Mouse (Mus musculus): ENCODE results near the gene Plscr5. TPM values are rescaled to one million over a fixed set of nuclear protein-coding genes. Genes with fewer than 3 reads are reported as not detected.

Gene Plscr5
- polyA plus RNA-seq, 1 experiment = not detected

- Histone ChIP-seq H3K4me1 (ENCODE audit: control insufficient read depth, insufficient read depth, low read length) (no peaks in the 10 kb centered on the region), H3K27ac (ENCODE audit: insufficient read depth, low read depth, low read length) (no peak overlapping the region), H3K4me3 (ENCODE audit: insufficient read depth, low read depth, low read length) (no peak overlapping the region)
- TF ChIP-seq POLR2A (IDR thresholded peaks at IDR 0.05; ENCODE audit: insufficient read depth, low read depth, low read length) (no peak), CTCF (IDR thresholded peaks at IDR 0.05; ENCODE audit: insufficient read depth, low read depth, low read length) (no peak)
These were observed 28.7 kb downstream of the Plscr5 start for GRCm38 (mm10) chr9:92221480-92221879.

- WGBS = 96% methylated on average over 1 of the region's 1 CpGs
- Histone ChIP-seq H3K27ac (ENCODE audit: insufficient read depth, low read depth, low read length) (no peak overlapping the region), H3K4me3 (ENCODE audit: insufficient read depth, low read depth, low read length) (no peak overlapping the region), H3K4me1 (ENCODE audit: control insufficient read depth, insufficient read depth, low read length) (no peaks in the 10 kb centered on the region)
- TF ChIP-seq POLR2A (IDR thresholded peaks at IDR 0.05; ENCODE audit: insufficient read depth, low read depth, low read length) (no peak), CTCF (IDR thresholded peaks at IDR 0.05; ENCODE audit: insufficient read depth, low read depth, low read length) (no peak)
These were observed 32.0 kb downstream of the Plscr5 start for GRCm38 (mm10) chr9:92224598-92225231.

- Histone ChIP-seq H3K27ac (ENCODE audit: insufficient read depth, low read depth, low read length) (no peak overlapping the region), H3K4me1 (ENCODE audit: control insufficient read depth, insufficient read depth, low read length) (no peaks in the 10 kb centered on the region), H3K4me3 (ENCODE audit: insufficient read depth, low read depth, low read length) (no peak overlapping the region)
- WGBS = 92% methylated on average over 3 of the region's 3 CpGs
- TF ChIP-seq CTCF (IDR thresholded peaks at IDR 0.05; ENCODE audit: insufficient read depth, low read depth, low read length) = no peak
- TF ChIP-seq POLR2A (IDR thresholded peaks at IDR 0.05; ENCODE audit: insufficient read depth, low read depth, low read length) = no peak
These were observed 33.5 kb downstream of the Plscr5 start for GRCm38 (mm10) chr9:92226127-92226655.

GRCm38 (mm10) chr9:92226795-92227194 lies 34.1 kb downstream of the Plscr5 start:
- 90% methylated on average over 3 of the region's 3 CpGs for WGBS
- H3K4me1 ChIP-seq (ENCODE audit: control insufficient read depth, insufficient read depth, low read length) = no peaks in the 10 kb centered on the region
- no peak for TF ChIP-seq POLR2A (IDR thresholded peaks at IDR 0.05; ENCODE audit: insufficient read depth, low read depth, low read length)
- TF ChIP-seq CTCF (IDR thresholded peaks at IDR 0.05; ENCODE audit: insufficient read depth, low read depth, low read length) = no peak

GRCm38 (mm10) chr9:92228867-92229832 lies 36.4 kb downstream of the Plscr5 start:
- Histone ChIP-seq H3K27ac (ENCODE audit: insufficient read depth, low read depth, low read length) (no peak overlapping the region), H3K4me3 (ENCODE audit: insufficient read depth, low read depth, low read length) (no peak overlapping the region), H3K4me1 (ENCODE audit: control insufficient read depth, insufficient read depth, low read length) (no peaks in the 10 kb centered on the region)
- 94% methylated on average over 16 of the region's 16 CpGs for WGBS
- TF ChIP-seq POLR2A (IDR thresholded peaks at IDR 0.05; ENCODE audit: insufficient read depth, low read depth, low read length) (no peak), CTCF (IDR thresholded peaks at IDR 0.05; ENCODE audit: insufficient read depth, low read depth, low read length) (no peak)

More at GRCm38 (mm10) chr9:92226795-92227194, 34.1 kb downstream of the Plscr5 start:
- Histone ChIP-seq H3K27ac (ENCODE audit: insufficient read depth, low read depth, low read length) (no peak overlapping the region), H3K4me3 (ENCODE audit: insufficient read depth, low read depth, low read length) (no peak overlapping the region)

DNA sequence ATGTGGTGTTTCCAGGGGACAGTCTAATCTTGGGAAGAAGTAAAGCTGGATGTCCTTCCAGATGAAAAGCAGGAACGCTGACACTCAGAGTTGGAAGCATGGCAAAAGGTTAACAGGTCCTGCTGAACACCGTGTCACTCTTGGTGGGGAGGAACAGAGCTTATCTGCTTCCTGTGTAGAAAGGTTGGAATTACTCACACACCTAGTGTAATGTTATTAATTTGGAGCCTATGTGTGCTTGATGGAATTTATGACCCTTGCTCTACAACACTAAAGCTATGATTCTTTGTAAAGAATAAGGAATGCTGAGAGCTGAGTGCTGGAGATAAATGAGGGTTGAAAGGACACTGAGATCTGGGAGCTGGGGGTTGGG lies 37.1 kb downstream of the Plscr5 start:
- Histone ChIP-seq H3K4me3 (ENCODE audit: insufficient read depth, low read depth, low read length) (no peak overlapping the region), H3K4me1 (ENCODE audit: control insufficient read depth, insufficient read depth, low read length) (no peaks in the 10 kb centered on the region), H3K27ac (ENCODE audit: insufficient read depth, low read depth, low read length) (no peak overlapping the region)
- TF ChIP-seq POLR2A (IDR thresholded peaks at IDR 0.05; ENCODE audit: insufficient read depth, low read depth, low read length) (no peak), CTCF (IDR thresholded peaks at IDR 0.05; ENCODE audit: insufficient read depth, low read depth, low read length) (no peak)
- WGBS = 86% methylated on average over 2 of the region's 2 CpGs

- WGBS = 87% methylated on average over 11 of the region's 11 CpGs
- Histone ChIP-seq H3K4me3 (ENCODE audit: insufficient read depth, low read depth, low read length) (no peak overlapping the region), H3K4me1 (ENCODE audit: control insufficient read depth, insufficient read depth, low read length) (no peaks in the 10 kb centered on the region), H3K27ac (ENCODE audit: insufficient read depth, low read depth, low read length) (no peak overlapping the region)
- TF ChIP-seq POLR2A (IDR thresholded peaks at IDR 0.05; ENCODE audit: insufficient read depth, low read depth, low read length) = no peak
- no peak for TF ChIP-seq CTCF (IDR thresholded peaks at IDR 0.05; ENCODE audit: insufficient read depth, low read depth, low read length)
These were observed 42.2 kb downstream of the Plscr5 start for GRCm38 (mm10) chr9:92234901-92235458.

DNA sequence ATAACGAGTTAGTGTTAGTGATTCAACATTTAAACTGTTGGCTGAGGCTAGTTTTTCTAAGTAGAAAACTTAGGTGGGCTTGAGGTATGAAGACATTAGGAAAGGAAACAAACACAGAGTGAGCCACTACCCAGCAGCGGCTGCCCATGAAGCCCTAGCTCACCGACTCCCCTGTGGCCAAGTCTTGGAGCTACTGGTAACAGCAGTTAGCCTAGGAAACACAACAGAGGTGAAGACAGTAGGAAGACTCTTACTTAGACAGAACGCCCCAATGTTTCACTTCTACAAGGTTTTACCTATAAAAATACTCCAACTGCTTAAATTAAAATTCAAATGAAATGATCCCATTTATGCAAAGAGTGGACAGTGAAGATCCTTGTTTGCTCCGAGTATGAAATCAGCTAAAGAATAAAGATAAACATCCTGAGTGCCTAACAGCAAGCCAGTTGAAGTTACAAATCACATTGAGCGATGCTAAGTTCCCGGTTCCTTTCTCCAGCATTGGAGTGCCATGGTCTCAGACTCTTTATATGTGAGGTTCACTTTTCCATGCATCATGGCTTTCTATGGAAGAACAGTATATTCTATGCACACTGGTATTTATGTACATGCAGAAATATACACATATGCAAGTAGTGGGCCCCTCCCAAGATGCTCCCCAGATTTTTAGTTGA lies 56.2 kb downstream of the Plscr5 start:
- peaks cover 4% of the 10 kb centered on the region for H3K4me1 ChIP-seq (ENCODE audit: control insufficient read depth, insufficient read depth, low read length)
- H3K4me3 ChIP-seq (ENCODE audit: insufficient read depth, low read depth, low read length) = no peak overlapping the region
- TF ChIP-seq CTCF (IDR thresholded peaks at IDR 0.05; ENCODE audit: insufficient read depth, low read depth, low read length) (no peak), POLR2A (IDR thresholded peaks at IDR 0.05; ENCODE audit: insufficient read depth, low read depth, low read length) (no peak)
- no peak overlapping the region for H3K27ac ChIP-seq (ENCODE audit: insufficient read depth, low read depth, low read length)
- 86% methylated on average over 7 of the region's 7 CpGs for WGBS

Measured in olfactory bulb, adult 2 months (tissue).